Mouse (Mus musculus) lung, postnatal 0 days (tissue): Measurements from ENCODE around the gene Lamtor2.

Source experiments
- CTCF ChIP-seq: IDR thresholded peaks from 2 replicates; pipeline ENCODE4 v1.5.1; 2016; ENCODE audit warnings: antibody characterized with exemption, mild to moderate bottlenecking
- EP300 ChIP-seq: IDR thresholded peaks from 2 replicates; pipeline ENCODE4 v1.6.1; 2016; ENCODE audit warnings: antibody characterized with exemption, mild to moderate bottlenecking, control low read depth

- TF ChIP-seq EP300: no peak
- no peak for TF ChIP-seq CTCF
These were observed 17.5 kb upstream of the Lamtor2 start for GRCm38 (mm10) chr3:88570341-88570740.
